Mouse (Mus musculus): Measurements from ENCODE around the gene Prdx3. TPM values are rescaled to one million over a fixed set of nuclear protein-coding genes. Genes with fewer than 3 reads are reported as not detected.

Gene Prdx3
- polyA plus RNA-seq, 1 experiment from 2014 or later: 45.1 TPM

Other genes with a start within 250 kb of the Prdx3 start
- gene Nanos1, start 118.6 kb downstream of the Prdx3 start, polyA plus RNA-seq (2018): 0.25 to 8.6 TPM (median 0.67 TPM) in 3 replicates
- 151 to 321 TPM (median 247 TPM) in 3 replicates for gene Eif3a, start 83.9 kb downstream of the Prdx3 start, polyA plus RNA-seq (2018)
- gene Fam45a, start 63.0 kb downstream of the Prdx3 start, polyA plus RNA-seq (2018): 32.6 to 59.1 TPM (median 48.3 TPM) in 3 replicates
- gene Sfxn4, start 13.1 kb downstream of the Prdx3 start, polyA plus RNA-seq (2018): 1.7 to 2.2 TPM (median 2.1 TPM) in 3 replicates
- gene Grk5, start 15.2 kb upstream of the Prdx3 start, polyA plus RNA-seq (2018): 3.2 to 4.0 TPM (median 3.6 TPM) in 3 replicates

Data from macrophage (primary cell).